Mouse (Mus musculus) mammary gland, adult 2 months (tissue): Measurements from ENCODE around the gene Olfr1099. TPM values are rescaled to one million over a fixed set of nuclear protein-coding genes. Genes with fewer than 3 reads are reported as not detected.

Experiments used
- polyA plus RNA-seq: library from polyadenylated mRNA; depleted of rRNA; stranded (reverse); fragments of >200 nt; gene quantifications from 2 replicates; pipeline ENCODE4 v1.2.3, GENCODE M21; 2012; ENCODE audit warnings: low replicate concordance; rRNA removed

Olfr1099 gene
- not detected in 2 replicates for polyA plus RNA-seq

GRCm38 (mm10) chr2:86960593-86960992, at the start of gene Olfr1099:
Gene Olfr1099 (minus strand): TSS chr2:86960693.

GRCm38 (mm10) chr2:86998098-86998497, 37.6 kb upstream of the Olfr1099 start, which contains the start of gene Olfr1102:
Gene Olfr1102 (plus strand): TSS chr2:86998398.

GRCm38 (mm10) chr2:86991121-86991520, 30.6 kb upstream of the Olfr1099 start, which contains the start of gene Olfr1101:
Gene Olfr1101 (minus strand): TSS chr2:86991221.

GRCm38 (mm10) chr2:86979854-86980253, 19.4 kb upstream of the Olfr1099 start, which contains the start of gene Olfr1100:
Gene Olfr1100 (minus strand): TSS chr2:86979954.

GRCm38 (mm10) chr2:86924445-86924844, 36.0 kb downstream of the Olfr1099 start, which contains the start of gene Olfr1098:
Gene Olfr1098 (minus strand): TSS chr2:86924545.

Other genes with a start within 250 kb of the Olfr1099 start
- gene Olfr1089, start 227.0 kb downstream of the Olfr1099 start, polyA plus RNA-seq: not detected in 2 replicates
- not detected in 2 replicates for gene Olfr1090, start 201.7 kb downstream of the Olfr1099 start, polyA plus RNA-seq
- gene Olfr1093, start 178.2 kb downstream of the Olfr1099 start, polyA plus RNA-seq: not detected in 2 replicates
- gene Olfr141, start 150.7 kb downstream of the Olfr1099 start, polyA plus RNA-seq: not detected in 2 replicates
- gene Olfr1094, start 136.0 kb downstream of the Olfr1099 start, polyA plus RNA-seq: not detected in 2 replicates
- not detected in 2 replicates for gene Olfr1095, start 109.0 kb downstream of the Olfr1099 start, polyA plus RNA-seq
- gene Gm13723, start 85.9 kb downstream of the Olfr1099 start, polyA plus RNA-seq: not detected in 2 replicates
- not detected in 2 replicates for gene Olfr1097, start 68.5 kb downstream of the Olfr1099 start, polyA plus RNA-seq
- not detected in 2 replicates for gene Olfr1098, start 36.1 kb downstream of the Olfr1099 start, polyA plus RNA-seq
- not detected in 2 replicates for gene Olfr1100, start 19.3 kb upstream of the Olfr1099 start, polyA plus RNA-seq
- not detected in 2 replicates for gene Olfr1101, start 30.5 kb upstream of the Olfr1099 start, polyA plus RNA-seq
- not detected in 2 replicates for gene Olfr1102, start 37.7 kb upstream of the Olfr1099 start, polyA plus RNA-seq
- gene Olfr1104, start 66.4 kb upstream of the Olfr1099 start, polyA plus RNA-seq: not detected in 2 replicates
- not detected in 2 replicates for gene Olfr1105, start 75.8 kb upstream of the Olfr1099 start, polyA plus RNA-seq
- gene Olfr1106, start 91.6 kb upstream of the Olfr1099 start, polyA plus RNA-seq: not detected in 2 replicates
- gene Olfr1107, start 115.1 kb upstream of the Olfr1099 start, polyA plus RNA-seq: not detected in 2 replicates
- not detected in 2 replicates for gene Olfr1109, start 135.3 kb upstream of the Olfr1099 start, polyA plus RNA-seq
- not detected in 2 replicates for gene Olfr259, start 153.9 kb upstream of the Olfr1099 start, polyA plus RNA-seq
- gene Olfr1110, start 179.6 kb upstream of the Olfr1099 start, polyA plus RNA-seq: not detected in 2 replicates
- gene Olfr1111, start 191.9 kb upstream of the Olfr1099 start, polyA plus RNA-seq: not detected in 2 replicates
- gene Olfr1112, start 227.1 kb upstream of the Olfr1099 start, polyA plus RNA-seq: not detected in 2 replicates
- not detected in 2 replicates for gene Olfr1113, start 248.3 kb upstream of the Olfr1099 start, polyA plus RNA-seq